Mouse (Mus musculus): ENCODE data around the gene Chpt1.

GRCm38 (mm10) chr10:88426896-88427295 lies 77.0 kb downstream of the Chpt1 start:
- TF ChIP-seq FLI1 (IDR thresholded peaks at IDR 0.05; ENCODE audit: low read length) (no peak), GATA1 (IDR thresholded peaks at IDR 0.05; ENCODE audit: borderline replicate concordance, low read length) (no peak)
